Comparison of ENCODE assay signal across 8 mouse cellular contexts in the genomic region with DNA sequence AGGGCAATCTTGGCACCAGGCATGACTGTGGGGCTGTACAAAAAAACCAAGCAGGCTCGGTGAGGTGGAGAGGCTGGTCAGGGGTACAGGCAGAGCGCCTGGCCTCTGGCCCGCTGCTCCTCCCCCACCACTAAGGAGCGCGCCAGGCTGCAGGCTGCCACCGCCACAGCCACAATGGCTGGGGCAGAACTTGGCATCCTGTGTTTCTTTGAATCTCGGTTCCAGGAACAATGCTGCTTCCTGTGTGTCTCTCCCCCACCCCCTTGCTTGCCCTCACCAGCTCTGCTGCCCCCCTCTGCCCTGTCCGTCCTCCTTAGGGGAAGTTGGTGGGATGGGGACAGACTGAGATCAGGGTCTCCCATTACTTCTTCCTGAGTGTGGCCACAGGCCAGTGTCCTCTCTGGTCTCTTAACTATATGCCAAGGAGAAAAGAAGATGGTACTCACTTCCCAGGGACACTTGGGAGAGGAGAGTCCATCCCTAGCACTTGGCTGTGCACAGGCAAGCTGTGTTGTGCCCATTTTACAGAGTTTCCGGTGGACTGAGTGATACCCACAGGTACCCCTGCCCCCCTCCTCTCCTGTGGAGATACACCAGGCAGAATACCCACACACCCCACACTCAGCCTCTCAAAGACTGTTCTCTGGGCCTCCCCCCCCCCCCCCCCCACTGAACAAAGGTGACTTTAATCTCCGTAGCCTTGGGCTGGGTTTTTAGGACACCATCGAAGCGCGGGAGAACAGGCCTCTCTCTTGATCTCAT. TPM values are rescaled to one million over a fixed set of nuclear protein-coding genes. Genes with fewer than 3 reads are reported as not detected.
DNase-seq lines count a peak whose midpoint lies in the region; ATAC-seq lines count a peak whose summit lies in the region.

No protein-coding gene starts in this region.

- WGBS in heart, embryonic 13.5 days = 15% methylated on average over 13 of the region's 13 CpGs
- 24% methylated on average over 13 of the region's 13 CpGs for WGBS in stomach, embryonic 16.5 days

- 0 out of 2 replicates have a peak, but pooled peaks cover 4% of the 10 kb centered on the region for H3K36me3 ChIP-seq in heart, embryonic 13.5 days
- peaks cover 2% of the 10 kb centered on the region; the same call in 1 of the 2 replicates for H3K36me3 ChIP-seq in stomach, embryonic 16.5 days (ENCODE audit: control insufficient read depth, insufficient read depth, low read length)

- H3K9me3 ChIP-seq in heart, embryonic 13.5 days = no peaks in the 10 kb centered on the region
- no peaks in the 10 kb centered on the region for H3K9me3 ChIP-seq in stomach, embryonic 16.5 days (replicated peaks; ENCODE audit: control insufficient read depth, low read length)

- peaks cover 66% of the 10 kb centered on the region for H3K4me1 ChIP-seq in heart, embryonic 13.5 days
- H3K4me1 ChIP-seq in stomach, embryonic 16.5 days (ENCODE audit: control insufficient read depth, insufficient read depth, low read length) = peaks cover 50% of the 10 kb centered on the region

- peak overlapping the region; percentile 79; the same call in 1 of the 2 replicates for H3K9ac ChIP-seq in heart, embryonic 13.5 days
- H3K9ac ChIP-seq in stomach, embryonic 16.5 days (ENCODE audit: low read length) = peak overlapping the region; percentile 82

- H3K4me2 ChIP-seq in heart, embryonic 13.5 days = peak overlapping the region; percentile 75
- peak overlapping the region; percentile 61 for H3K4me2 ChIP-seq in stomach, embryonic 16.5 days (ENCODE audit: low read depth, low read length)

- H3K27ac ChIP-seq in heart, embryonic 13.5 days (replicated peaks) = peak overlapping the region; percentile 82
- H3K27ac ChIP-seq in stomach, embryonic 16.5 days (ENCODE audit: low read length) = peak overlapping the region; percentile 99

- H3K4me3 ChIP-seq in heart, embryonic 13.5 days = peak overlapping the region; percentile 56
- peak overlapping the region; percentile 63 for H3K4me3 ChIP-seq in stomach, embryonic 16.5 days (replicated peaks; ENCODE audit: low read length)

- intact Hi-C loops in left cerebral cortex, postnatal 14 days (cut with DNase I) = loop anchor here (5.0 kb wide), 1 partner anchor 42 kb away; a partner anchor contains a TSS
- intact Hi-C loops in left cerebral cortex, postnatal 36 days (cut with DNase I) = loop anchor here (2.0 to 10.0 kb wide), 4 partner anchors 41 to 265 kb away; no protein-coding TSS in a partner anchor

- no peak for ATAC-seq in heart, embryonic 13.5 days (ENCODE audit: extremely low read depth, insufficient number of reproducible peaks, low FRiP score, low TSS enrichment)
- ATAC-seq in stomach, embryonic 16.5 days (ENCODE audit: insufficient read depth, low FRiP score) = no peak

- peaks cover 86% of the 10 kb centered on the region for H3K27me3 ChIP-seq in heart, embryonic 13.5 days (replicated peaks)
- H3K27me3 ChIP-seq in stomach, embryonic 16.5 days (ENCODE audit: control insufficient read depth, insufficient read depth, low read length) = peaks cover 9% of the 10 kb centered on the region; the same call in 1 of the 2 replicates

- DNase-seq in left cerebral cortex, postnatal 14 days (ENCODE audit: low spot score in 2 of 2) = peak; percentile 58 to 73
- no peak for DNase-seq in left cerebral cortex, postnatal 36 days (ENCODE audit: low spot score in 2 of 2)
- DNase-seq in brain, adult 2 months (ENCODE audit: low read depth, low spot score) = peak; percentile 75
- DNase-seq in kidney, postnatal 4 days = peak; percentile 58 to 66
- DNase-seq in lung, postnatal 4 days = peak; percentile 81 to 90
- DNase-seq in right cerebral cortex, postnatal 4 days = no peak

RNA-seq across cellular contexts. Expression of a gene that starts 2.6 kb away (rescaled TPM):
- total RNA-seq in left cerebral cortex, postnatal 14 days (2021) = 10 to 100 TPM; 18.8 to 28.4 TPM
- 10 to 100 TPM; 22.6 to 23.6 TPM for total RNA-seq in left cerebral cortex, postnatal 36 days (2021)
- 3.3 and 3.5 TPM in 2 replicates for polyA plus RNA-seq in heart, embryonic 13.5 days (2015; fragmentation: Nextera tagmentation; extraction: Ambion mirVana)
- polyA plus RNA-seq in stomach, embryonic 16.5 days (2015; fragmentation: Nextera tagmentation; extraction: Ambion mirVana) = 21.5 and 21.6 TPM in 2 replicates

RNA-seq across cellular contexts. Expression of a gene that starts 39.1 kb away (rescaled TPM):
- total RNA-seq in left cerebral cortex, postnatal 14 days (2021) = 100 to 1,000 TPM; 342 to 349 TPM
- 100 to 1,000 TPM; 257 to 267 TPM for total RNA-seq in left cerebral cortex, postnatal 36 days (2021)
- 25.0 and 25.4 TPM in 2 replicates for polyA plus RNA-seq in heart, embryonic 13.5 days (2015; fragmentation: Nextera tagmentation; extraction: Ambion mirVana)
- 13.8 and 17.8 TPM in 2 replicates for polyA plus RNA-seq in stomach, embryonic 16.5 days (2015; fragmentation: Nextera tagmentation; extraction: Ambion mirVana)

RNA-seq across cellular contexts. Expression of a gene that starts 44.8 kb away (rescaled TPM):
- total RNA-seq in left cerebral cortex, postnatal 14 days (2021) = not detected
- under 1 TPM in 1 of 2 experiments, not detected in 1; 0.94 TPM for total RNA-seq in left cerebral cortex, postnatal 36 days (2021)
- not detected in 2 replicates for polyA plus RNA-seq in heart, embryonic 13.5 days (2015; fragmentation: Nextera tagmentation; extraction: Ambion mirVana)
- 0.71 TPM in 1 of 2 replicates, not detected in the other for polyA plus RNA-seq in stomach, embryonic 16.5 days (2015; fragmentation: Nextera tagmentation; extraction: Ambion mirVana)

Comparison
In these comparisons a context has a peak if more than half of its experiments do, and no peak if none do; other contexts are left out.
1. DNase-seq: peak in left cerebral cortex, postnatal 14 days (2 of 2), brain, adult 2 months (single experiment), kidney, postnatal 4 days (2 of 2) and lung, postnatal 4 days (2 of 2); none in left cerebral cortex, postnatal 36 days (0 of 2) and right cerebral cortex, postnatal 4 days (single experiment).